Mouse (Mus musculus) heart, embryonic 15.5 days (tissue): ENCODE measurements around the gene Srrm4. TPM values are rescaled to one million over a fixed set of nuclear protein-coding genes. Genes with fewer than 3 reads are reported as not detected.

Experiments
- ATAC-seq: fragments of 200-750 bp; cut with Nextera tagmentation; replicated peaks from 2 replicates; pipeline ENCODE4 v1.8.0; 2017; ENCODE audit warnings: low read depth, moderate TSS enrichment; ENCODE audit not compliant: insufficient number of reproducible peaks, insufficient read depth, low FRiP score
- H3K27ac ChIP-seq: fragments of 300-500 bp; sonication (generic); 2 replicates; pipeline ENCODE4 v1.5.1; 2015; ENCODE audit warnings: mild to moderate bottlenecking, inconsistent platforms
- H3K27me3 ChIP-seq: fragments of 300-500 bp; sonication (generic); 2 replicates; pipeline ENCODE4 v1.6.1; 2015; ENCODE audit warnings: inconsistent platforms
- H3K36me3 ChIP-seq: fragments of 300-500 bp; sonication (generic); 2 replicates; pipeline ENCODE4 v1.6.1; 2015; ENCODE audit warnings: mild to moderate bottlenecking, inconsistent platforms
- H3K4me1 ChIP-seq: fragments of 300-500 bp; sonication (generic); replicated peaks from 2 replicates; pipeline ENCODE4 v1.6.1; 2015; ENCODE audit warnings: inconsistent platforms
- H3K4me2 ChIP-seq: fragments of 300-500 bp; sonication (generic); 2 replicates; pipeline ENCODE4 v1.6.1; 2015; ENCODE audit warnings: inconsistent platforms, mild to moderate bottlenecking, moderate library complexity
- H3K4me3 ChIP-seq: fragments of 300-500 bp; sonication (generic); 2 replicates; pipeline ENCODE4 v1.5.1; 2015; ENCODE audit warnings: mild to moderate bottlenecking, inconsistent platforms
- H3K9ac ChIP-seq: fragments of 300-500 bp; sonication (generic); 2 replicates; pipeline ENCODE4 v1.6.1; 2015; ENCODE audit warnings: mild to moderate bottlenecking, inconsistent platforms
- H3K9me3 ChIP-seq: fragments of 300-500 bp; sonication (generic); replicated peaks from 2 replicates; pipeline ENCODE4 v1.6.1; 2016; ENCODE audit warnings: inconsistent platforms
- WGBS: fragments of 180-500 bp; shearing (Covaris S2); methylation state at CpG from one replicate; pipeline ENCODE4 v1.1.7; 2015; ENCODE audit warnings: mixed read lengths; 5-methylcytosine and 5-hydroxymethylcytosine counted together
- polyA plus RNA-seq: library from polyadenylated mRNA; unstranded; fragments of >200 nt; fragmentation: Nextera tagmentation; extraction: Ambion mirVana; gene quantifications from 2 replicates; pipeline ENCODE4 v1.2.1, GENCODE M21; 2015

The Srrm4 gene
- polyA plus RNA-seq, 1 experiment from 2014 or later: 1.0 TPM

DNA sequence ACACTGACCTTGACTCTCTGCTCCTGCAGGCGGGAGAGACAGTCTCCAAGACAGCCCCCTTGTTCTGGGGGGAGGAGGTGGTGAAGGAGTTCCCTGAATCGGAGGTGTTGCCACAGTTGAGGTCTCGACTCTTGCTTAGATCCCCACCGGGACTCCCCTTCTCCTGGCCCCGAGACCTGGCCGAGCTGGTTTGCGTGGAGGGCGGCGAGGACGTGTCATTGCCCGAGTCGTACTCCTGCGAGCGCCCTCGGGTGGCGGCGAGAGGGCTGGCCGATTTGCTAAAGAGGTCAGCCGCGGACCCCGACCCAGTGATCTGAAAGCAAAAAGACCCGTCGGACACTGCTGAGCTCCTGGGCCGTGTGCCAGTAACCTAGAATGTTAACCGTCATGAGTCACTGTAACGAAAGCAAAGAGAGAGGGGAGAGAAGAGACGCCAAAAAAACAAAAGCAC lies 138.2 kb downstream of the Srrm4 start:
- WGBS: 2% methylated on average over 27 of the region's 27 CpGs

DNA sequence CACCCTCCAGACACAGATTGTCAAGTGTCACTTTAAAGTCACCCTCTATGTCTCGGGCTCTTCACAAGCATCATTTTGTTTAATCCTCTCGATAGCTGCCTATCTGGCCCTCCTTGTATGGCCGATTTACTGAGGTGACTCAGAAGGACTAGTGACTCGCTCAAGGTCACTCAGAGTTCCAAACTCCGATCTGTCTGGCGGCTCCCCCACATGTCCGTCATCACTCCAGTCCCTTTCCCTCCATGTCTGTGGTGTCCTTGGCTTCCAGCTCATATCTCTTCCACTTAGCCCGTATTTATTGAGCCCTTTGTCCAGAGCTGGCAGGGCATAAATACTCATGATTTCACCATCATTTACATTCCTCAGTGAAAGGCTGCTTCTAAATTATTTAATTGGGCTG lies 140.7 kb downstream of the Srrm4 start:
- no peaks in the 10 kb centered on the region for H3K36me3 ChIP-seq
- H3K4me2 ChIP-seq: no peak overlapping the region
- no peak overlapping the region for H3K9ac ChIP-seq
- no peak overlapping the region for H3K4me3 ChIP-seq
- no peak for ATAC-seq
- H3K4me1 ChIP-seq: peaks cover 44% of the 10 kb centered on the region
- H3K9me3 ChIP-seq: no peaks in the 10 kb centered on the region
- H3K27me3 ChIP-seq: peaks cover 3% of the 10 kb centered on the region; the same call in 1 of the 2 replicates
- WGBS: 32% methylated on average over 8 of the region's 8 CpGs
- H3K27ac ChIP-seq: 0 out of 2 replicates have a peak overlapping the region, but pooled peaks have one; percentile 19

More for the DNA sequence above, 138.2 kb downstream of the Srrm4 start:
- Histone ChIP-seq H3K9me3 (no peaks in the 10 kb centered on the region), H3K4me3 (peak overlapping the region; percentile 46), H3K4me2 (peak overlapping the region; percentile 61), H3K36me3 (no peaks in the 10 kb centered on the region), H3K9ac (peak overlapping the region; percentile 43), H3K27ac (peak overlapping the region; percentile 28; the same call in 1 of the 2 replicates), H3K27me3 (no peaks in the 10 kb centered on the region), H3K4me1 (peaks cover 26% of the 10 kb centered on the region)
- no peak for ATAC-seq

DNA sequence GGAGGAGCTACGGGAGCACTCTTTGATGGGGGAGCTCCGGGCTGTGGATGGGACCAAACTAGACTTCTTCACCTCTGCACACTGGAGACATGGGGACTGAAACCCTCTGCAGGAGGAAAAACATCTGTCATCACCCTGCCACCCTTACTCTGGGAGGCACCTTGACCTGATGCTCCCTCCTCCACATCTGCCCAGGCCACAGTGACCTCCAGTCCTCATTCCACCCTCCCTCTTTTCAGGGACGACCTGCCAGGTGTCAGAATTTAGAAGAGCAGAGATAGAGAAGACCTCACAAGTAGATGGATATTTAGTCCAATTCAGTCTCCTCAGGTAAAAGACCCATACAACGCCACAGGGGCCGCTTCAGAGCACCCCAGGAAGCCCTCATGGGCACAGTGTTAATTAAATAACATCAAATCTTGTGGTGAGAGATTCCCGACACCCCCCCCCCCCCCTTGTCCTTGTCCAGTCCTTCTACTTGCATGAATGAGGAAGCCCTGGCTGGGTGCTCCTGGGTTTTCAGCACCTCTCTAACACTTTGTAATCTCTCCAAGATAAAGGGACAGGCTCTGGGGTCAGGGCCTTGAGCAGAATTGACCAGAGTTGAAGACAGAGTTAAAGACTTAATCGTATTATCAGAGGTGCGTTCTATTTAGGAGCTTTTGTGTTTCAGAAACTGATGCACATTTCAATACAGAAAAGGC lies 141.9 kb downstream of the Srrm4 start:
- no peak overlapping the region for H3K27ac ChIP-seq
- WGBS: 24% methylated on average over 8 of the region's 8 CpGs
- H3K4me3 ChIP-seq: no peak overlapping the region
- H3K9ac ChIP-seq: no peak overlapping the region
- H3K27me3 ChIP-seq: peaks cover 3% of the 10 kb centered on the region; the same call in 1 of the 2 replicates
- no peaks in the 10 kb centered on the region for H3K9me3 ChIP-seq
- H3K4me1 ChIP-seq: peaks cover 44% of the 10 kb centered on the region
- ATAC-seq: no peak
- peak overlapping the region; percentile 56 for H3K4me2 ChIP-seq
- no peaks in the 10 kb centered on the region for H3K36me3 ChIP-seq

DNA sequence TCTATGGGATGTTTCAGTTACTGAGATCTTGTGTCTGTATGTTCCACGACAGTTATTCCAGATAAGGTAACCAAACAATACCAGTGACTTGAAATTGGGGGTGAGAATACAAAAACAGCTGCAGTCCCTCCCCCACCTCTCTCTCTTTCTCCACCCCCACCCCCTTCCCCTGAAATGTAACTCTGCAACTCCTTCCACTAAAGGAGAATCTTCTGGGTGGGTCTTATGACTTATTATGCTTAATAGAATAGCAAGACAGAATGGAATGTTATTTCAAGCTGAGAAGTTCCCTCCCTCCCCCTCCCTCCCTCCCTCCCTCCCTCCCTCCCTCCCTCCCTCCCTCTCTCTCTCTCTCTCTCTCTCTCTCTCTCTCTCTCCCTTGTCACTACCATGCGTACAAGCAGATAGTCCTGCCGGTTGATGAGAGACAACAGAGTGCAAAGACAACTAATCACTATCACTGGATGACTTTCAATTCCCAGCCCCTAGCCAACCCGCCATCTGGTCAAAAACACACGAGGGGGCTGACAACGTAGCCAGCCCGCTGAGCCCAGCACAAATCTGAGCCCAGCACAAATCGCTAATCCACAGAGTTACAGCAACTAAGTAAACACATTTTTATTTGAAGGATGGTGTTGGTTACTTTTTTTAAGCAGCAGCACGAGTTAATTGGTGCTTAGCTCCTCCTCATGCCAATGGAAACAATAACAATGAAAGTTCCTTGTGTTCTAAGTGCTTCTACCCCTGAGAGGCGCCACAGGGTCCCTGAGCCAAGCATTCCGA lies 143.0 kb downstream of the Srrm4 start:
- no peak for ATAC-seq
- peak overlapping the region; percentile 36; the same call in 1 of the 2 replicates for H3K27ac ChIP-seq
- peaks cover 41% of the 10 kb centered on the region for H3K4me1 ChIP-seq
- no peak overlapping the region for H3K9ac ChIP-seq
- H3K4me3 ChIP-seq: peak overlapping the region; percentile 24
- no peaks in the 10 kb centered on the region for H3K36me3 ChIP-seq
- peaks cover 11% of the 10 kb centered on the region; the same call in 1 of the 2 replicates for H3K27me3 ChIP-seq
- no peaks in the 10 kb centered on the region for H3K9me3 ChIP-seq
- peak overlapping the region; percentile 56 for H3K4me2 ChIP-seq
- WGBS: 3% methylated on average over 11 of the region's 11 CpGs

DNA sequence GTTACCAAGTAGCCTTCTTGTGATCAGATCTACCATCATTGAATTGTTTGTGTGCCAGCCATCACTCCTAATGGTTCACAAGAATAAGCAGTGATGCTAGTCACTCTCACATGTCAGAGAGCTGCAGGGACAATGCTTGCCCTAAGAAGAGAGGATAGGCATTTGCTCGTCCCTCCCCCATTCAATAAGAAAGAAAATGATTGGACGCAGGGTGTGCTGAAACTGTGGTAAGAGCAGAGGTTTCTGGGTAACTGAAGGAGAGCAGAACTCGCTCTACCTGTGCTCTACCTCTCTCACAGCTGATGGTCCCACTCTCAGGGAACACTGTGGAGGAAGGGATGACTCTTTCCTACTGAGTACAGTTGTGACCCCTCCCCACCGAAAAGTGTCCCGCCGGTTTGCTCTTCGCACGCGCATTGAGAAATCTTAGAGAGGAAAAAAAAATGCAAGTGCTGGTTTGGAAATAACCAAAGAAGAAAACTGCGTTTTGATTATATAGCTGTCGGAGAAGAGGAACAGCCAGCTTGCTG lies 143.7 kb downstream of the Srrm4 start:
- ATAC-seq: no peak
- WGBS: 37% methylated on average over 11 of the region's 11 CpGs
- no peak overlapping the region for H3K9ac ChIP-seq

DNA sequence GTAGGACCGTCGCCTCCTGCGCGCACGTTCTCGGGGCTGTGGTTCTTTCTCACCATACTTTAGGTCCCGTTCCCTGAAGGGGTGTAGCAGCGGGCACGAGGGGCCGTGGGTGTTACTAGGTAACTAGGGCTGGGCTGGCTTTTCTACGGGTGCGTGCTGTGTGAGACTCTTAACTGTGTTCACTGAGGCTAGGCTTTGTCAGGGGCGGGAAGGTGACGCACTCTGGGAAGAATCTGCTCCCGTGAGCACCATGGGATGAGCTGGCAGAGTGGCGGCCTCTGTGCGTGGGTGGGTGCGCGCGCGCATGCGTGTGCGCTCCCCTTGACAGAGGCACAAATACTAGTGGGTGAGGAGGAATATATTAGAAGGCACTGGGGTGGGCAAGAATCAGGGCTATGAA lies 145.1 kb downstream of the Srrm4 start:
- Histone ChIP-seq H3K27ac (no peak overlapping the region), H3K4me3 (peak overlapping the region; percentile 14), H3K9me3 (no peaks in the 10 kb centered on the region), H3K9ac (no peak overlapping the region), H3K4me1 (peaks cover 40% of the 10 kb centered on the region), H3K4me2 (peak overlapping the region; percentile 48), H3K27me3 (peaks cover 11% of the 10 kb centered on the region; the same call in 1 of the 2 replicates), H3K36me3 (no peaks in the 10 kb centered on the region)
- 44% methylated on average over 23 of the region's 23 CpGs for WGBS
- no peak for ATAC-seq

More for the DNA sequence above, 143.7 kb downstream of the Srrm4 start:
- peak overlapping the region; percentile 7; the same call in 1 of the 2 replicates for H3K27ac ChIP-seq
- H3K27me3 ChIP-seq: peaks cover 11% of the 10 kb centered on the region; the same call in 1 of the 2 replicates
- no peaks in the 10 kb centered on the region for H3K36me3 ChIP-seq
- peak overlapping the region; percentile 41; the same call in 1 of the 2 replicates for H3K4me2 ChIP-seq
- H3K4me1 ChIP-seq: peaks cover 40% of the 10 kb centered on the region
- H3K4me3 ChIP-seq: peak overlapping the region; percentile 19; the same call in 1 of the 2 replicates
- H3K9me3 ChIP-seq: no peaks in the 10 kb centered on the region

DNA sequence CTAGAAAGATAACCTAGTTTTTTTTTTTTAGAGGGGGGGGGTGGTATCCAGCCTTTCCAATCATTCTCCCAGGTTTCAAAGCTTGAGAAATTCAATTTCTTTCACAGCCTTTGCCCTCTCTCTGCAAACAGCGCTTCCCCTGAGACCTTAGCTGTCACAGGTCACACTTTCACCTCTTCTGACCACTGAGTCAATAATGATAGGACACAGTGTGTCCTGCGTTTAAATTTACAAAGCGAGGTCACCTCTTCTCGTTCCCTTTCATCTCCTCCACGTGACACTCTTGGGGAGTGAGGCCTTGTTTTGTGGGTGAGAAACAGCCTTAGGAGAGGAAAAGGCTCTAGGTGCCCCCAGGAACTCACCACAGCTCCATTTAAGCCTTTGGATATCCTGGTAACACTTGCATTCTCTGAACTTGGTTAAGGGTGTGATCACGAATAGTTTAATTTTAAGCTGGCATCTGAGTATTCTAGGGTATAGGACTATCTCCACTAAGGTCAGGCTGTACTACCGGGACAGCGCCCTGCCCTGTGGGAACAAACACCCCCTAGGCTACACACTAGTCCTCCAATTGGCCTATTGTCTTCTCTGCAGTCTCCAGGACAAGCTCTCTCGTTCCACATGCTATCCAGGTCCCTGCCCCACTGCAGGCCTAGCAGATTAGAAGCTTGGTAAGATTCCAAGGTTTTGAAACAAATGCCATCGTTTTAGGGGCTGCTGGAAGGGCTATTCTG lies 145.8 kb downstream of the Srrm4 start:
- Histone ChIP-seq H3K9ac (no peak overlapping the region), H3K4me3 (no peak overlapping the region), H3K27me3 (peaks cover 11% of the 10 kb centered on the region; the same call in 1 of the 2 replicates), H3K36me3 (no peaks in the 10 kb centered on the region), H3K4me2 (peak overlapping the region; percentile 48; the same call in 1 of the 2 replicates), H3K4me1 (peaks cover 35% of the 10 kb centered on the region), H3K27ac (no peak overlapping the region), H3K9me3 (no peaks in the 10 kb centered on the region)
- ATAC-seq: no peak
- WGBS: 46% methylated on average over 10 of the region's 10 CpGs

DNA sequence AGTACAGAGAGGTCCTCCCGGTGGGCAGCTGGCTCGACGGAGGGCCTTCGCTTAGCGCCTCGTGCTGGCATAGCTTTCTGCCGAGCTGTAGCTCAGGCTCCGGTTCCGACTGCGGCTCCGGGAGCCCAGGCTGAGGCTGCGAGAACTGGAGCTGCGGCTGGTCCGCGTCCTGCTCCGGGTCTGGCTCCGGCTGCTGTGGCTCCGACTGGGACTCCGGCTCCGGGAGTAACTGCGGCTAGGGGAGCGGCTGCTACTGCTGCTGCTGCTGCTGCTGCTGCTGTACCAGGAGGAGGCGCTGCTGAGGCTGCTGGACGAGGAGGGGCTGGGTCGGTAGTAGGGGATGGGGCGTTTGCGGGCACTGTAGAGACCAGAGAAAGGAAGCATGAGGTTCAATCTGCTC lies 147.1 kb downstream of the Srrm4 start:
- no peak overlapping the region for H3K27ac ChIP-seq
- 55% methylated on average over 27 of the region's 27 CpGs for WGBS
- peaks cover 11% of the 10 kb centered on the region; the same call in 1 of the 2 replicates for H3K27me3 ChIP-seq
- H3K4me3 ChIP-seq: no peak overlapping the region
- H3K9ac ChIP-seq: no peak overlapping the region
- no peak overlapping the region for H3K4me2 ChIP-seq
- peaks cover 27% of the 10 kb centered on the region for H3K4me1 ChIP-seq
- H3K9me3 ChIP-seq: no peaks in the 10 kb centered on the region
- no peak for ATAC-seq
- H3K36me3 ChIP-seq: no peaks in the 10 kb centered on the region

DNA sequence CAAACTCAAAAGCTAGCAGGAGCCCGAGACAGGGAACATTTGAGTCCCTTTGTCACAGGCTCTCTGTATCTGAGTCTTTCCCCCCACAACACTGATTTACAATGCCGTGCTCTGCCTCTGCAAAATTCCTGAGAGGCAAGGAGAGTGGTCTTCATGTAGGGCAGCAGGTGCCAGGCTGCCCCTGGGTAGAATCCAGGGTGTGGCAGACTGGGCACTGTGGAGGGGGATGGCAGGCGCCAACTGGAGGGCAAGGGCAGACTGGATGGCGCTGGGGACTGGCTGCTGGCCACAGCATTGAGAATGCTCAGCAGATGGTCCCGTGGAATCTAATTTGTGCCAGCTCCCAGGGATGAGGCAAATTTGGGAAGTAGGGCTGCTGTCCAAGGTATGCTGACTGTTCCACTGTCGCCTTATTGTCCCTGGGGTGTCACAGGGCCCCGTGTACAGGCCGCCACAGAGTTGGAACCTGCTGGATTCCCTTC lies 148.1 kb downstream of the Srrm4 start:
- no peak overlapping the region for H3K27ac ChIP-seq
- H3K9ac ChIP-seq: no peak overlapping the region
- H3K36me3 ChIP-seq: no peaks in the 10 kb centered on the region
- 69% methylated on average over 8 of the region's 8 CpGs for WGBS
- H3K9me3 ChIP-seq: no peaks in the 10 kb centered on the region
- ATAC-seq: no peak
- peaks cover 19% of the 10 kb centered on the region for H3K4me1 ChIP-seq
- no peak overlapping the region for H3K4me3 ChIP-seq
- H3K27me3 ChIP-seq: peaks cover 11% of the 10 kb centered on the region; the same call in 1 of the 2 replicates
- no peak overlapping the region for H3K4me2 ChIP-seq

DNA sequence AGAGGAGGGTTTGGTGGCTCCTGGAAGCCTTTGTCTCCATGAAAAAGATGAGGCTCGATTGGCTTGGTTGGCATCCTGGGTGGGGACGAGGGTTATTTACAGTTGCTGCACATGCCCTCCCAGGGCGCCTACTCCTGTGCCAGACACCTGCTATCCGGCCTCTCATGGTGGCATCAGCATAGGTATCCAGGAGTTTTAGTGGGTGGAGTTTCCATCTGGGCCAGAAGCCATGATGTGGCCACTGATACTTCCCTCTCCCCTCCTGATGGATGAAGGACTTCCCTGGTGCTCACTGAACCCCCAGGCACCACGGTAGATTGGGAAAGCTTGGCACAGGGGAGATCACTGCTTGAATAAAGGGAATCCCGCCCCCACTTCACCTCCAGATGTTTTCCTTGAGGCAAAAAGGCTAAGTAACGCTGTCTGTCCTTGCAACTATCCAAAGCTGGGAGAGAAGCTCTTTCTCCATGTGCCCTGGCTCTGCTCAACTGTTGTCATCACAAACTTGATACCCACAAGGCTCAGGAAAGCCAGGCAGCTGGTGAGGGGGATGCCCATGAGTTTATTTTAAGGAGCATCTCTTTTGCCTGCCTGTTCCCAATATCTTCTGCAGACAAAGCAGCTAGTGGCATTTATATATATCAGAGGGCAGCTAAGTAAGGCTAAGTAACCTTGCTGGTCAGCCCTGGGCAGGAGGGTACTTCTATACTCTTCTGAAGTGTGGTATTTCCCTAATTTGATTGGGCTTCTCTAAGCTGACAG lies 148.7 kb downstream of the Srrm4 start:
- 69% methylated on average over 7 of the region's 7 CpGs for WGBS
- Histone ChIP-seq H3K27me3 (peaks cover 11% of the 10 kb centered on the region; the same call in 1 of the 2 replicates), H3K4me3 (no peak overlapping the region), H3K4me2 (no peak overlapping the region), H3K9me3 (no peaks in the 10 kb centered on the region), H3K9ac (no peak overlapping the region), H3K4me1 (peaks cover 13% of the 10 kb centered on the region), H3K27ac (no peak overlapping the region), H3K36me3 (no peaks in the 10 kb centered on the region)
- ATAC-seq: no peak
